Mouse (Mus musculus): ENCODE results near the gene Mcm2. TPM values are rescaled to one million over a fixed set of nuclear protein-coding genes. Genes with fewer than 3 reads are reported as not detected.

Mcm2 gene
- polyA plus RNA-seq, 1 experiment from 2014 or later: 27.3 TPM

DNA sequence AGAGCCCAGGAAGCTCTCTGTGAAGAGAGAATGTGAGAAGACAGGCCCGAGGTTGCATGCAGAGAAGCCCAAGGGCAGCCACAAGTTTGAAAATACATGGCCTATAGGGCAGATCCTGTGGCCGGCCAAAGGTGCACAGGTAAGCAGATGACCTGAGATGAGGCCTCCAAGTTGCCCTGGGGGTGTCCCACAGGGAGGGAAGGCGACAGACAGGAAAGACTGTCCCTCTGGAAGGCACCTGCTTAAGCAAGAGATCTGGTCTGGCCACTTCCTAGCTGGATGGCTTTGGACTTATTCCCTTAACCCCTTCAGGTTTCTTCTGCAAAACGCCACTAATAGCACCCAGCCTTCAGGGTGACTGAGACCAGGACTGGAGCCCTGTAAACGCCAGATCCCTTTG is 2.9 kb upstream of the Mcm2 start:
- H3K36me3 ChIP-seq (ENCODE audit: control insufficient read depth, insufficient read depth, low read length): no peaks in the 10 kb centered on the region
- H3K4me1 ChIP-seq (ENCODE audit: control insufficient read depth, insufficient read depth, low read depth, low read length): peaks cover 25% of the 10 kb centered on the region
- H3K9ac ChIP-seq (ENCODE audit: low read depth, low read length): peak overlapping the region; percentile 65
- H3K4me2 ChIP-seq (ENCODE audit: low read length): peak overlapping the region; percentile 85
- peak overlapping the region; percentile 52; the same call in 1 of the 2 replicates for H3K27ac ChIP-seq (ENCODE audit: low read depth, low read length)
- 8% methylated on average over 5 of the region's 5 CpGs for WGBS
- no peak for ATAC-seq
- H3K9me3 ChIP-seq (ENCODE audit: control insufficient read depth, low read length): no peaks in the 10 kb centered on the region
- peak overlapping the region; percentile 72 for H3K4me3 ChIP-seq (ENCODE audit: low read length)
- no peaks in the 10 kb centered on the region for H3K27me3 ChIP-seq (replicated peaks; ENCODE audit: control insufficient read depth, insufficient read depth, low read length)

DNA sequence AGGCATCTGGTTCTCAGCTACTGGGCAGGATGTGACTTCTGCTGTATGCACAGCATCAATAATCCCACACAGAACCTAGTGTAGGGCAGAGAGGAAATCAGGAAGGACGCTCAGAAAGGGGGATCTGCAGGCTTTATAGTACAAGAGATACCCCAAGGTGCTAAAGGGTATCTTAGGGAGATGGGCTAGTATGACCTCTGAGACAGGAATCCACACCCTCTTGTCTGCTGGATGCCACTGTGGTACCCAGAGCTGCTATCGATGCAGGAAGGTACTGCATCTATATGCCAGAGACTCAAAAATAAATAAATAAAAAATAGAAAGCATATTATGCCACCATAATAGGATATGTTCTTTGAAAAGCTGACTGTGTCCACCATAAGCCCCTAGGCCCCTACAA is 1.0 kb upstream of the Mcm2 start:
- H3K4me3 ChIP-seq (ENCODE audit: low read length): no peak overlapping the region
- 93% methylated on average over 2 of the region's 2 CpGs for WGBS
- no peak overlapping the region for H3K9ac ChIP-seq (ENCODE audit: low read depth, low read length)
- no peaks in the 10 kb centered on the region for H3K9me3 ChIP-seq (ENCODE audit: control insufficient read depth, low read length)
- no peaks in the 10 kb centered on the region for H3K27me3 ChIP-seq (replicated peaks; ENCODE audit: control insufficient read depth, insufficient read depth, low read length)
- no peak for ATAC-seq
- H3K4me1 ChIP-seq (ENCODE audit: control insufficient read depth, insufficient read depth, low read depth, low read length): peaks cover 25% of the 10 kb centered on the region
- no peak overlapping the region for H3K4me2 ChIP-seq (ENCODE audit: low read length)
- no peaks in the 10 kb centered on the region for H3K36me3 ChIP-seq (ENCODE audit: control insufficient read depth, insufficient read depth, low read length)
- H3K27ac ChIP-seq (ENCODE audit: low read depth, low read length): no peak overlapping the region

DNA sequence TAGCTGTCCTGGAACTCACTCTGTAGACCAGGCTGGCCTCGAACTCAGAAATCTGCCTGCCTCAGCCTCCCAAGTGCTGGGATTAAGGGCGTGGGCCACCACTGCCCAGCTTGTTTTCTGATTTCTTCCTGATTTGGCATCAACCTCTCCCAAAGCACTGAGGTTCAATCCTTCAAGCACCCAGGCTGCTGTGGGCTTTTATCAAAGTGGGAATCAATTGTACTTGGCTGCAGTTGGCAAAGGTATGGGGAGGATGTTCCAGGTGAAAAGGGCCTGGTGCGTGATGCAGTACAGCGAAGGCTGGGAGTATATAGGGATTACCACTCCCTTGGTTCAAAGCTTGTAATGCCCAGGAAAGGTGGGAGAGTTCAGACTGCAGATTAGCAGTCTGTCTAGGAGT is 506 bp upstream of the Mcm2 start:
- WGBS: 62% methylated on average over 4 of the region's 4 CpGs
- H3K4me1 ChIP-seq (ENCODE audit: control insufficient read depth, insufficient read depth, low read depth, low read length): peaks cover 23% of the 10 kb centered on the region
- H3K27me3 ChIP-seq (replicated peaks; ENCODE audit: control insufficient read depth, insufficient read depth, low read length): no peaks in the 10 kb centered on the region
- H3K4me2 ChIP-seq (ENCODE audit: low read length): peak overlapping the region; percentile 96
- peak overlapping the region; percentile 72 for H3K9ac ChIP-seq (ENCODE audit: low read depth, low read length)
- ATAC-seq: no peak
- peak overlapping the region; percentile 63; the same call in 1 of the 2 replicates for H3K4me3 ChIP-seq (ENCODE audit: low read length)
- H3K9me3 ChIP-seq (ENCODE audit: control insufficient read depth, low read length): no peaks in the 10 kb centered on the region
- H3K27ac ChIP-seq (ENCODE audit: low read depth, low read length): no peak overlapping the region
- H3K36me3 ChIP-seq (ENCODE audit: control insufficient read depth, insufficient read depth, low read length): no peaks in the 10 kb centered on the region

DNA sequence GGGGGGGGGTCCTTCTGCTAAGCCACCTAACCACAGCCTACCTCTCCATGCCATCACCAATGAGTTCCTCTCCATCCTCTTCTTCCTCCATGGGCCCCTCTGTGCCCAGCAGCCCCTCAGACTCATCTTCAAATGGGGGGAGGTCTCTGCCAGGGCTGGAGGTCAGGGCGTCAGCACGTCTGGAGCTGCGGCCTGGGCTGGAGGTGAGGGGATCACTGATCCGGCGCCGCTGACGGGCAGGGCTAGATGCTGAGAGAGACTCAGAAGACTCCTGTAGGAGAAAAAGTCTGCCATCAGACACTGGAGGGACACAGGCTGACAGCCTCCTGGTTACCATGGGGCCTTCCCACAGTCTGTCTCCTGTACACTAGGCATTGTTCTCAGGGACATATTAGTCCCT is 1.3 kb downstream of the Mcm2 start:
- H3K9ac ChIP-seq (ENCODE audit: low read depth, low read length): no peak overlapping the region

DNA sequence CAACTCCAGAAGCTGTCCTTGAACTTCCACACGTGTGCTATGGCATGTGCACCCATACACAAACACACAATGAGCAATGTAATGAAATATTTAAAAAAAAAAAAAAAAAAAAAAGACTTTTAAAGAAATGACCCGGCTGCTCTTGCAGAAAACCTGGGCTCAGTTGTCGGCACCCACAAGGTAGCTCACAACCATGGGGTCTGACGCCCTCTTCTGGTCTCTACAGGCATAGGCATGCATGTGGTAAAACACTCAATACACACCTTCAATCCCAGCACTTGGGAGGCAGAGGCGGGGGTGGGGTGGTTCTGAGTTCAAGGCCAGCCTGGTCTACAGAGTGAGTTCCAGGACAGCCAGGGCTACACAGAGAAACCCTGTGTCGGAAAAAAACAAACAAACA is 2.6 kb downstream of the Mcm2 start:
- Histone ChIP-seq H3K27me3 (replicated peaks; ENCODE audit: control insufficient read depth, insufficient read depth, low read length) (no peaks in the 10 kb centered on the region), H3K4me3 (ENCODE audit: low read length) (no peak overlapping the region), H3K27ac (ENCODE audit: low read depth, low read length) (no peak overlapping the region), H3K4me1 (ENCODE audit: control insufficient read depth, insufficient read depth, low read depth, low read length) (peaks cover 5% of the 10 kb centered on the region; the same call in 1 of the 2 replicates), H3K9ac (ENCODE audit: low read depth, low read length) (no peak overlapping the region), H3K36me3 (ENCODE audit: control insufficient read depth, insufficient read depth, low read length) (no peaks in the 10 kb centered on the region), H3K9me3 (ENCODE audit: control insufficient read depth, low read length) (no peaks in the 10 kb centered on the region), H3K4me2 (ENCODE audit: low read length) (no peak overlapping the region)
- 86% methylated on average over 6 of the region's 6 CpGs for WGBS
- no peak for ATAC-seq

More for the DNA sequence above, 1.3 kb downstream of the Mcm2 start:
- Histone ChIP-seq H3K4me2 (ENCODE audit: low read length) (peak overlapping the region; percentile 12; the same call in 1 of the 2 replicates), H3K27me3 (replicated peaks; ENCODE audit: control insufficient read depth, insufficient read depth, low read length) (no peaks in the 10 kb centered on the region), H3K36me3 (ENCODE audit: control insufficient read depth, insufficient read depth, low read length) (no peaks in the 10 kb centered on the region), H3K4me3 (ENCODE audit: low read length) (0 out of 2 replicates have a peak overlapping the region, but pooled peaks have one; percentile 5), H3K27ac (ENCODE audit: low read depth, low read length) (no peak overlapping the region), H3K9me3 (ENCODE audit: control insufficient read depth, low read length) (no peaks in the 10 kb centered on the region), H3K4me1 (ENCODE audit: control insufficient read depth, insufficient read depth, low read depth, low read length) (peaks cover 11% of the 10 kb centered on the region)
- ATAC-seq: no peak
- WGBS: 66% methylated on average over 7 of the region's 7 CpGs

DNA sequence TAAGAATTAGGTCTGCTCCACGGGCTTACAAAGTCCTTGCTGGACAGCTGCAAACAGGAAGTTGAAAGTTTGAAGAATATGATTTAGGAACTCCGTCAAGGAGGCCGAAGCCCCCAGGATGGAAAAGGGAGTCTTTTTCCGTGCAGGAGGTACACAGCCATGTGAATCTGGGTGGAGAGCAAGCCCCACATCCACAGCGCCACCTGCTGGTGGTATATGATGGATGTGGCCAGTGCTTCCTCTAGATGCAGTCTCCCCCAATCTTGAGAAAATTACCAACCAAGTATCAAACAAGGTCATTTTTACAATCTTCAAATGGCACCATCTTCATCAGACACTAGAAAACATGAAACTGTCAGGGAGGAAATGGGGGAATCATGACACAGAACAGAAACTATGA is 5.0 kb downstream of the Mcm2 start:
- H3K4me2 ChIP-seq (ENCODE audit: low read length): no peak overlapping the region
- no peaks in the 10 kb centered on the region for H3K27me3 ChIP-seq (replicated peaks; ENCODE audit: control insufficient read depth, insufficient read depth, low read length)
- H3K9ac ChIP-seq (ENCODE audit: low read depth, low read length): no peak overlapping the region
- no peaks in the 10 kb centered on the region for H3K9me3 ChIP-seq (ENCODE audit: control insufficient read depth, low read length)
- peaks cover 4% of the 10 kb centered on the region; the same call in 1 of the 2 replicates for H3K4me1 ChIP-seq (ENCODE audit: control insufficient read depth, insufficient read depth, low read depth, low read length)
- 55% methylated on average over 5 of the region's 5 CpGs for WGBS
- ATAC-seq: no peak
- no peak overlapping the region for H3K27ac ChIP-seq (ENCODE audit: low read depth, low read length)
- no peak overlapping the region for H3K4me3 ChIP-seq (ENCODE audit: low read length)
- peaks cover 5% of the 10 kb centered on the region; the same call in 1 of the 2 replicates for H3K36me3 ChIP-seq (ENCODE audit: control insufficient read depth, insufficient read depth, low read length)

DNA sequence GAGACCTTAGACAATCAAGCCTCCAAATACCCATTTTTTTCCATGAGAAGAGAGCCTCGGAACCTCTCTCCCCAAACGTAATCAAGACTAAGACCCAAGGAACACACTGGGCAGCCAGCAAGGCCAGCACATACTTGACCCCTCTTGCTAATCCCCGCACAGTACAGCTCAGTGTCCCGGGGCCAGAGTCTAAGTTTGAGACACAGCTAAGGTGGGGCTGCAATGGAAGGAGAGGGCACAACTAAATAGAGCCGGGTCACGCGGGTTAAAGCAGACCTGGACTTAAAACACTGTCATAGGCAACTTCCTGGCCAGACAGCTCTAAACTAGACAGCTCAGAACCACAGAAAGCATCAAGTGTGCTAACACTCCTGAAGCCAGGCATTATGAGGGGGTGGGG is 7.7 kb downstream of the Mcm2 start:
- H3K36me3 ChIP-seq (ENCODE audit: control insufficient read depth, insufficient read depth, low read length): peaks cover 6% of the 10 kb centered on the region; the same call in 1 of the 2 replicates
- ATAC-seq: no peak
- no peaks in the 10 kb centered on the region for H3K9me3 ChIP-seq (ENCODE audit: control insufficient read depth, low read length)
- no peaks in the 10 kb centered on the region for H3K27me3 ChIP-seq (replicated peaks; ENCODE audit: control insufficient read depth, insufficient read depth, low read length)
- H3K4me3 ChIP-seq (ENCODE audit: low read length): no peak overlapping the region
- no peaks in the 10 kb centered on the region for H3K4me1 ChIP-seq (ENCODE audit: control insufficient read depth, insufficient read depth, low read depth, low read length)
- WGBS: 94% methylated on average over 7 of the region's 7 CpGs
- H3K27ac ChIP-seq (ENCODE audit: low read depth, low read length): no peak overlapping the region
- H3K4me2 ChIP-seq (ENCODE audit: low read length): no peak overlapping the region
- no peak overlapping the region for H3K9ac ChIP-seq (ENCODE audit: low read depth, low read length)

DNA sequence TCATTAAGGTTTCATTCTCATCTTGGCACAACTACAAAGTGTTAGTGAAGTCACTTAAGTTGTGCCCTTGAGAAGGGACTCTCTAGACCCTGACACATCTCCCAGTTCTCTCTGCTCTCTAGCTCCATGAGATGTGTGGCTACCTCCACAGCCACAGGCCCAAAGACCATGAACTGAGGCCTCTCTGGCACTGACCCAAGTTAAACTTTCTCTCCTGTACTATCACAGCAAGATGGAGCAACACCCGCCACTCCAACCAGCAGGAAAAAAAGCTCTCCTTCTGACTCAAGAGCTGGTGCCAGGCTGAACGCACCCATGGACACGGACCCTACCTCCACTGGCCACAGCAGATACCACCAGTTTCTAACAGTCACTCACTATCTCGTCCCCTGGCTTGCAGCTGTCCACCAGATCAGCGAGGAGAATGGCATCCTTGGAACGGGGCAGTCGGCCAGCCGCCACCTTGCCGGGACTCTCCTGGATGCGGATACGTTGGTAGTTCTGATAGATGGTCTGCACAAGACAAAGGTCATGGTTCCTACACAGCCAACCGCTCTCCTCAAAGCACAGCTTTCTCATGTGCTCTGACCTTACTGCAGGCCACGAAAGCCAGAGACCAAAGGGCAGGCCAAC is 9.1 kb downstream of the Mcm2 start:
- H3K27me3 ChIP-seq (replicated peaks; ENCODE audit: control insufficient read depth, insufficient read depth, low read length): no peaks in the 10 kb centered on the region
- H3K9ac ChIP-seq (ENCODE audit: low read depth, low read length): no peak overlapping the region
- WGBS: 92% methylated on average over 13 of the region's 13 CpGs
- H3K36me3 ChIP-seq (ENCODE audit: control insufficient read depth, insufficient read depth, low read length): peaks cover 7% of the 10 kb centered on the region; the same call in 1 of the 2 replicates
- no peaks in the 10 kb centered on the region for H3K9me3 ChIP-seq (ENCODE audit: control insufficient read depth, low read length)
- ATAC-seq: no peak
- H3K27ac ChIP-seq (ENCODE audit: low read depth, low read length): no peak overlapping the region
- H3K4me1 ChIP-seq (ENCODE audit: control insufficient read depth, insufficient read depth, low read depth, low read length): no peaks in the 10 kb centered on the region
- no peak overlapping the region for H3K4me3 ChIP-seq (ENCODE audit: low read length)
- H3K4me2 ChIP-seq (ENCODE audit: low read length): no peak overlapping the region

DNA sequence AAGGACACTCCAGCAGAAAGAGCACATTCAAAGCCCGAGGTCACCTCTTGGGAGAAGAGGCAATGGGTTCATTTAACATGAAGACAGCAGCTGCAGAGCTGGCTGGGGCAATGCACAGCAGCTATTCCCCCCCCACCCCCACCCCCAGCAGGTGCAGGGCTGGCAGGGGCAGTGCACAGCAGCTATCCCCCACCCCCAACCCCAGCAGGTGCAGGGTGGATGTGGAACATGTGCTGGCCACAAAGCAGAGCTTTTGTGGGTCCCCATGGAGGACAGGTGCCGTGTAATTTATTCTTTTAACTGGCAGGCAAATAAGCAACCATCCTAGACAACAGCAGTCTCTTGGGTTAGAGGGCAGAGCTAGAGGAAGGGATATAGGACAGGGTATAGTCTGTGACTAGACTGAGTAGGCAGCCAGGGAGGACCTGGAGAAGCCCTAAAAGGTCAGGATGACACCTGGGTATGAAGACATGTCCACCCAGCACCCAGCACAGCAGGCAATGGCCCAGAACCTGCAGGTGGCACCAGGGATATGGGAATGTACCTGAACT is 12.1 kb downstream of the Mcm2 start:
- Histone ChIP-seq H3K36me3 (ENCODE audit: control insufficient read depth, insufficient read depth, low read length) (peaks cover 7% of the 10 kb centered on the region; the same call in 1 of the 2 replicates), H3K27ac (ENCODE audit: low read depth, low read length) (no peak overlapping the region)
- ATAC-seq: peak; percentile 53; the same call in 1 of the 2 replicates

More for the DNA sequence above, 12.1 kb downstream of the Mcm2 start:
- no peaks in the 10 kb centered on the region for H3K4me1 ChIP-seq (ENCODE audit: control insufficient read depth, insufficient read depth, low read depth, low read length)
- H3K9ac ChIP-seq (ENCODE audit: low read depth, low read length): no peak overlapping the region
- 40% methylated on average over 2 of the region's 2 CpGs for WGBS
- no peak overlapping the region for H3K4me3 ChIP-seq (ENCODE audit: low read length)
- H3K27me3 ChIP-seq (replicated peaks; ENCODE audit: control insufficient read depth, insufficient read depth, low read length): no peaks in the 10 kb centered on the region
- H3K4me2 ChIP-seq (ENCODE audit: low read length): no peak overlapping the region
- H3K9me3 ChIP-seq (ENCODE audit: control insufficient read depth, low read length): no peaks in the 10 kb centered on the region
